Mouse (Mus musculus) myocyte (in vitro differentiated cells): ENCODE measurements around the gene Rpa1. TPM values are rescaled to one million over a fixed set of nuclear protein-coding genes. Genes with fewer than 3 reads are reported as not detected.

Experiments
- H3K27me3 ChIP-seq: one replicate; pipeline ENCODE4 v1.6.1; 2011; ENCODE audit not compliant: control insufficient read depth, insufficient read depth, insufficient read length
- H3K36me3 ChIP-seq: one replicate; pipeline ENCODE4 v1.6.1; 2011; ENCODE audit not compliant: control insufficient read depth, insufficient read depth
- H3K4me2 ChIP-seq: one replicate; pipeline ENCODE4 v1.6.1; 2011; ENCODE audit warnings: low read depth, control low read depth
- H3K4me3 ChIP-seq: one replicate; pipeline ENCODE4 v1.5.1; 2011; ENCODE audit warnings: mild to moderate bottlenecking, control low read depth, moderate library complexity
- H3K79me2 ChIP-seq: one replicate; pipeline ENCODE4 v1.6.1; 2011; ENCODE audit not compliant: control insufficient read depth, insufficient read depth
- H3ac ChIP-seq: one replicate; pipeline ENCODE4 v1.6.1; 2011; ENCODE audit not compliant: control insufficient read depth, insufficient read length
- CEBPB ChIP-seq: IDR thresholded peaks from 2 replicates; pipeline ENCODE4 v1.6.1; 2011; ENCODE audit warnings: mild to moderate bottlenecking, moderate library complexity; ENCODE audit not compliant: poor library complexity, insufficient read depth, severe bottlenecking
- E2F4 ChIP-seq: IDR thresholded peaks from one replicate; pipeline ENCODE4 v1.6.1; 2011; ENCODE audit warnings: mild to moderate bottlenecking, control low read depth, moderate library complexity; ENCODE audit not compliant: insufficient read depth
- MAX ChIP-seq: IDR thresholded peaks from one replicate; pipeline ENCODE4 v1.6.1; 2011; ENCODE audit warnings: low read depth, mild to moderate bottlenecking, control low read depth
- MYOD1 ChIP-seq, 3 experiments: IDR thresholded peaks; one replicate each; pipeline ENCODE4 v1.6.1; 2011; ENCODE audit warnings: control low read depth in 2 of 3, low read depth in 2 of 3, mild to moderate bottlenecking in 2 of 3, moderate library complexity in 1 of 3; ENCODE audit not compliant: insufficient read length in 2 of 3, control insufficient read depth in 1 of 3
- MYOG ChIP-seq, 3 experiments: IDR thresholded peaks; one replicate each; pipeline ENCODE4 v1.6.1; 2011; ENCODE audit warnings: control low read depth in 2 of 3, low read depth in 2 of 3, mild to moderate bottlenecking in 2 of 3; ENCODE audit not compliant: insufficient read length in 2 of 3, control insufficient read depth in 1 of 3, insufficient read depth in 1 of 3
- POLR2A ChIP-seq: IDR thresholded peaks from one replicate; pipeline ENCODE4 v1.6.1; 2011; ENCODE audit warnings: low read depth, mild to moderate bottlenecking, control low read depth, moderate library complexity; ENCODE audit not compliant: insufficient read length
- POLR2AphosphoS2 ChIP-seq: IDR thresholded peaks from one replicate; pipeline ENCODE4 v1.6.1; 2011; ENCODE audit warnings: low read depth, control low read depth; ENCODE audit not compliant: insufficient read length
- REST ChIP-seq: IDR thresholded peaks from one replicate; pipeline ENCODE4 v1.6.1; 2011; ENCODE audit warnings: mild to moderate bottlenecking, control low read depth, moderate library complexity; ENCODE audit not compliant: insufficient read depth, insufficient read length
- SRF ChIP-seq: IDR thresholded peaks from one replicate; pipeline ENCODE4 v1.6.1; 2011; ENCODE audit warnings: low read depth; ENCODE audit not compliant: control insufficient read depth, insufficient read length
- TCF12 ChIP-seq: IDR thresholded peaks from one replicate; pipeline ENCODE4 v1.6.1; 2011; ENCODE audit warnings: mild to moderate bottlenecking, control low read depth; ENCODE audit not compliant: poor library complexity, insufficient read depth, severe bottlenecking
- TCF3 ChIP-seq: IDR thresholded peaks from one replicate; pipeline ENCODE4 v1.6.1; 2011; ENCODE audit warnings: low read depth, control low read depth; ENCODE audit not compliant: insufficient read length
- USF1 ChIP-seq: IDR thresholded peaks from one replicate; pipeline ENCODE4 v1.6.1; 2011; ENCODE audit warnings: low read depth, mild to moderate bottlenecking, control low read depth, moderate library complexity
- polyA plus RNA-seq: library from polyadenylated mRNA; unstranded; fragments of >200 nt; fragmentation: generic; extraction: Trizol; gene quantifications from one replicate; pipeline ENCODE4 v1.2.1, GENCODE M21; 2012; ENCODE audit warnings: missing spikeins

The Rpa1 gene
- polyA plus RNA-seq, 1 experiment = 63.4 TPM

DNA sequence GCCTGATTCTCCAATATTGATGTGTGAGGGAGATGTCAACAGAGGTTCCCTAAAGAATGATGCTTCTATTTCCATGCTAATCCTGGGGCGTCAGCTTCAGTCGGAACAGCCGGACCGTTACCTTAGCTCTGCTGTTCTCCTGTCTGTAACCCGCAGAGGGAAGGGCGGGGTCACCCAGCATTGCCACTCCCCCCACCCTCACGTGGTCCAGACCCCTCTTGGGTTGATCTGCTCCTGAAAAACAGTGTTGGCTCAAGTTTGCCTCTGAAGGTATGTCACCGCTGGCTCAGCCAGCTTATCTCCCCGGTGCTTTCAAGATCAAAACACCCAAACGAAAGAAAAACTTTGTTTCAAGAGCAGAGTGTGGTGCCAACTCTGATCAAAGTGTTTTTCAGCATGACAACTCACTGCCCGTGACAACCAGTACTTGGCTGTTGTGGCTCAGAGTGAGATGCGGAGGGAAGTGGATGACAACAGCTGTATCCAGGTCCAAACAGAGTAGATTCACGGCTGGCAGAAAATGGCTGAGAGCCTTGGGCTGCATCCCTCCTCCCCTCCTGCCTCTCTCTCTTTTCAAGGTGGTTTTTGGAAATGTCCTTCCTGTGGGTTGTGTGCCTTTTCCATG, 65.5 kb downstream of the Rpa1 start:
- Histone ChIP-seq H3K27me3 (peaks cover 33% of the 10 kb centered on the region), H3ac (no peak overlapping the region), H3K4me2 (no peak overlapping the region), H3K4me3 (no peak overlapping the region), H3K79me2 (no peaks in the 10 kb centered on the region), H3K36me3 (no peaks in the 10 kb centered on the region)
- no peak for TF ChIP-seq USF1
- no peak for TF ChIP-seq MYOG (IDR thresholded peaks at IDR 0.05; ENCODE audit: control insufficient read depth in 1 of 3, insufficient read depth in 1 of 3, insufficient read length in 2 of 3, low read depth in 2 of 3)
- TF ChIP-seq REST = no peak
- TF ChIP-seq TCF3 = no peak
- TF ChIP-seq POLR2AphosphoS2 = no peak
- TF ChIP-seq MAX = no peak
- no peak for TF ChIP-seq MYOD1 (IDR thresholded peaks at IDR 0.05; ENCODE audit: control insufficient read depth in 1 of 3, insufficient read length in 2 of 3, low read depth in 2 of 3)
- no peak for TF ChIP-seq E2F4
- TF ChIP-seq POLR2A = no peak
- TF ChIP-seq TCF12 = no peak

DNA sequence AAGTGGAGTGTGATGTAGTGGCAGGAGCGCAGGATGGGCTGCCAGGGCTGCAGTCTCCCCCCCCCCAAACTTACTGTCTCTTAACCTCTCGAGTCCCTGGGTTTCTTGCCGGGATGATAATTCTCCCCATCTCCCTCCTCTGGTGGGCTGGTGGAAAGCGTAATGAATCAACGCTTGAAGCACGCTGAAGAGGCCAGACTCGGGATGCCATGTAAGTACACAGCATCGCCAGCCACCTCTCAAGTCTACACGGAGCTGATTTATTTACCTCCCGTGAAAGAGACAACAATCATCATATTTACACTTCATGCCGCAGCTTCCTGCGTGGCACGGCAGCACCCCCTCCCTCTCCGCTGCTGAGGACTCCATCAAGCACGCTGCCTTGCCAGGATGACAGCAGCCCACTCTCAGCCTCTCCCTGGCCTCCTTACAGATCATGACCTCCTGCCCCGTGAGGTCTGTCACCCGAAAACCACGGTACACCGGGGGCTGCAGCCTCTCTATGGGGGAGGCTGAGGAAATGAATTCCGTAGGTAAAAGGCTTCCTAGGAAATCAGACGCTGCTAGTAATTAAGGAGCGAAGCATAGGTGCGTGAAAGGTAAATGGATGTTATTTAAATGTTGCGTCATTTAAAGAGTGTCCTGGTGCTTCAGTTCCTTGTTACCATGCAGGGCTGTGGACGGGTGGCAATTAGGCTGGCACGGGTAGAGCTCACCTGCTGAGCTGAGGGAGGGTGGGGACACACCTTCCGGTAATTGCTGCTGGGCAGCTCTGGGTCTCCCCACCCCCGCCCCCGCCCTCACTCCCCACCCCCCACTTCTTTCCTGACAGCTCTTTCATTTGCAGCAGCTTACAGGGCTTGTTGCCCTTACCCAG, 66.5 kb downstream of the Rpa1 start:
- Histone ChIP-seq H3K36me3 (no peaks in the 10 kb centered on the region), H3K27me3 (peaks cover 33% of the 10 kb centered on the region), H3K4me2 (no peak overlapping the region), H3ac (no peak overlapping the region), H3K4me3 (no peak overlapping the region), H3K79me2 (no peaks in the 10 kb centered on the region)
- TF ChIP-seq MAX (no peak), SRF (no peak), MYOD1 (IDR thresholded peaks at IDR 0.05; ENCODE audit: control insufficient read depth in 1 of 3, insufficient read length in 2 of 3, low read depth in 2 of 3) (no peak), MYOG (IDR thresholded peaks at IDR 0.05; ENCODE audit: control insufficient read depth in 1 of 3, insufficient read depth in 1 of 3, insufficient read length in 2 of 3, low read depth in 2 of 3) (no peak), TCF12 (no peak), REST (no peak)

DNA sequence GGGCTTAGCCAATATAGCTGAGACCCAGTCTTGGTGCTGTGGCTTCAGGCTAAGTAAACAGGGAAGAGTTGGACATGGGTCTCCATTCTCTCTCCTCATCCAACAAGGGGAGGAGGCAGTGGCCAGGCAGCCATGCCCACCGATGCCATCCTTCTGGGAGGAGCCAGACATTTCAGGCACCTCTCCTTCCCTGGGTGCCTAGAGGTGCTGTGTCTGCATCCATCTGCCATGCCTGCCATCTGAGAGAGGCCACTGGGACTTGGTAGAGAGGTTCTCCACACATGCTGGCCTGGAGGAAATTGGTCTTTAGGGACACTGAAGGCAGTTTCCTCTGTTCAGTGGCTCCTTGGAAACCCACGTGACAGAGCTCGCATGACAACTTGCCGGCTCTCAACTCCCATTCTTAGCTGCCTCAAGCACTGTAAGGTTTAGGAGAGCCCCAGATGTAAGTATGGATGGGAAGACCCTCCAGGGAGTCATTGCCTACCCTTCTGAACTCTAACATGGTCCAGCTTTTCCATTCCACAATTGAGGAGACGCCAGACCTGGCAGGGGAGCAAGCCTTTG, 67.6 kb downstream of the Rpa1 start:
- Histone ChIP-seq H3K36me3 (no peaks in the 10 kb centered on the region), H3K79me2 (no peaks in the 10 kb centered on the region), H3ac (no peak overlapping the region), H3K4me2 (no peak overlapping the region), H3K4me3 (no peak overlapping the region), H3K27me3 (peaks cover 33% of the 10 kb centered on the region)
- peak; percentile 10 for TF ChIP-seq USF1
- no peak for TF ChIP-seq SRF

DNA sequence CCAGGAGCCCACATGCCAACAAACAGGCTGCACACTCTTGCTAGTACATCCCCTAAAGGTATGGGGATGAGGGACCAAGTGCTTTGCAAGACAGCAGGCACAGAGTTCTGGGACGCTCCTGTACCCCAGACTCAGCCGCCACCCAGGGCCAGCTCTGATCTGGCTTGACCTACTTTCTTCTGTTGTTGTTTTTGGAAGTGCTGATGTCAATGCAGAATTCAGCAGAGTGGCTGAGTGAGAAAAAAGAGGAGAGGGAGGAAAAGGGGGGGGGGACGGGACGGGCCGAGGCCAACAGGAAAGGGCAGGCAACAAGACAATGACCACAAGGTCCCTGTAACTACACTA, 68.1 kb downstream of the Rpa1 start:
- TF ChIP-seq POLR2A (no peak), REST (no peak), CEBPB (no peak), TCF12 (no peak), USF1 (no peak), MYOD1 (IDR thresholded peaks at IDR 0.05; ENCODE audit: control insufficient read depth in 1 of 3, insufficient read length in 2 of 3, low read depth in 2 of 3) (no peak), MAX (no peak), MYOG (IDR thresholded peaks at IDR 0.05; ENCODE audit: control insufficient read depth in 1 of 3, insufficient read depth in 1 of 3, insufficient read length in 2 of 3, low read depth in 2 of 3) (no peak), SRF (no peak), E2F4 (no peak), POLR2AphosphoS2 (no peak)
- Histone ChIP-seq H3K4me2 (no peak overlapping the region), H3K36me3 (no peaks in the 10 kb centered on the region), H3K4me3 (no peak overlapping the region), H3K27me3 (peaks cover 33% of the 10 kb centered on the region), H3ac (no peak overlapping the region), H3K79me2 (no peaks in the 10 kb centered on the region)

DNA sequence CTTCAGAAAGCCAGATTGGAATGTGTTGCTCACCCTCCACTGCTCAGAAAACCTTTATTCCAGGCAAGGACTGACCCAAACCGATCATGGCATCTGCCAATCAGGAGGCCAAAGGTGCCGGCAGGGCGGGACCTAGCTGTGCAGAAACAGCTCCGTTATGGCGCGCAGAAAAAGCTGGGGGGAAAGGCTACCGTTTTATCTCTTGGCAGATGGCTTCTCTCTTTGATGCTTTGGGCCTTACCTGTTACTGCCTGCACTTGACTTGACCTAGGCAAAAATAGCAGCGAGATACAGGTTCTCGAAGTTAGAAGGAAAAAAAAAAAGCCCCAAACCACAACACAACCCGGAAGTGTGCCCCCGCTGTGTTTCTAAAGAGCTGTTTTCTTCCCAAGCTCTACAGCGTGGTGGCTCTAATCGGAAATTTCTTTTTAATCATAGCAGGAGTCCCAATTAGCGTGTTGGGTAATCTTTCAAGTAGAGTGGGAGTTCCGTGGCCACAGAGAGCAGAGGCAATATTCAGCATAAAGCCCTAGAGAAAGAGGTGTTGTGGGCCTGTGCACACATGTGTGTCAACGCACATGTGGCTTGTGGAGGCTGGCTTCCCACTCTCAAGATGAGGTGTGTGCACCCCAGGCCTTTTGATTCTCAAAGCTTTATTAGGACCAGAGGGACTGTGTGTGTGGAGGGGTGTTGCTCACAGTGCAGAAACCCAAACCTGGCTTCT, 68.6 kb downstream of the Rpa1 start:
- TF ChIP-seq POLR2AphosphoS2 (no peak), E2F4 (no peak), MYOG (IDR thresholded peaks at IDR 0.05; ENCODE audit: control insufficient read depth in 1 of 3, insufficient read depth in 1 of 3, insufficient read length in 2 of 3, low read depth in 2 of 3) (no peak), USF1 (no peak), TCF3 (no peak), REST (no peak), TCF12 (no peak), CEBPB (no peak), MAX (no peak), POLR2A (no peak), MYOD1 (IDR thresholded peaks at IDR 0.05; ENCODE audit: control insufficient read depth in 1 of 3, insufficient read length in 2 of 3, low read depth in 2 of 3) (no peak), SRF (no peak)
- no peaks in the 10 kb centered on the region for H3K36me3 ChIP-seq
- no peaks in the 10 kb centered on the region for H3K79me2 ChIP-seq
- no peak overlapping the region for H3ac ChIP-seq
- H3K27me3 ChIP-seq = peaks cover 38% of the 10 kb centered on the region
- H3K4me3 ChIP-seq = no peak overlapping the region
- no peak overlapping the region for H3K4me2 ChIP-seq
